Mouse (Mus musculus) gastrocnemius, postnatal 14 days (tissue): ENCODE data around the gene Cisd1. TPM values are rescaled to one million over a fixed set of nuclear protein-coding genes. Genes with fewer than 3 reads are reported as not detected.
"Not testable (repeated sequence)": the region's sequence is repeated elsewhere in the genome, so short reads cannot be mapped to it uniquely, and the experiment has no call there.

Experiments used
- DNase-seq: peaks from one replicate; pipeline ENCODE4 v3.0.0; 2021; ENCODE audit warnings: mixed read lengths
- intact Hi-C: fragments of 180-260 bp; cut with DNase I; formaldehyde crosslinking; loops from one replicate; pipeline ENCODE4 v1.15.1; 2025; ENCODE audit warnings: low total_unique reads
- long read RNA-seq, 2 experiments: library from polyadenylated mRNA; stranded (forward); transcript quantifications; one replicate each; pipeline ENCODE4 v2.0.0; 2021
- total RNA-seq, 2 experiments: library from RNA; stranded (reverse); gene quantifications; 2 replicates each; pipeline ENCODE4 v1.2.3; 2021

The Cisd1 gene
- total RNA-seq, result 100 to 1,000 TPM; 130 to 134 TPM
- long read RNA-seq, experiment 1, transcript Cisd1-201 (3 exons, 1,084 nt), result major isoform, 198 of 206 reads
- long read RNA-seq, experiment 1, partial matches to known transcripts, result 4 of 206 reads
- long read RNA-seq, experiment 1, other reads (novel, unspliced or antisense), result 4 of 206 reads
- long read RNA-seq, experiment 2, transcript Cisd1-201 (3 exons, 1,084 nt), result major isoform, 233 of 241 reads
- long read RNA-seq, experiment 2, partial matches to known transcripts, result 6 of 241 reads
- long read RNA-seq, experiment 2, other reads (novel, unspliced or antisense), result 2 of 241 reads

GRCm38 (mm10) chr10:71344579-71345143 lies at the start of gene Cisd1:
Cisd1 (minus strand) TSS chr10:71344954.
- intact Hi-C loops, result no loop called here
- DNase-seq, result peak; percentile 95

- DNase-seq, result no peak
- intact Hi-C loops, result no loop called here
Measured at GRCm38 (mm10) chr10:71389311-71389710, 44.6 kb upstream of the Cisd1 start.

GRCm38 (mm10) chr10:71384159-71385044 lies 39.6 kb upstream of the Cisd1 start:
- intact Hi-C loops, result no loop called here
- DNase-seq, result no peak

- DNase-seq, intact Hi-C loops: not testable (repeated sequence)
Measured at GRCm38 (mm10) chr10:71383552-71383924, 38.8 kb upstream of the Cisd1 start.

- DNase-seq, result no peak
- intact Hi-C loops, result no loop called here
Measured at GRCm38 (mm10) chr10:71382858-71383551, 38.3 kb upstream of the Cisd1 start.

- DNase-seq, result no peak
- intact Hi-C loops, result no loop called here
Measured at GRCm38 (mm10) chr10:71382109-71382508, 37.4 kb upstream of the Cisd1 start.

GRCm38 (mm10) chr10:71381471-71382033 lies 36.8 kb upstream of the Cisd1 start:
- DNase-seq, result no peak
- intact Hi-C loops, result no loop called here

- intact Hi-C loops, result no loop called here
Measured at GRCm38 (mm10) chr10:71380406-71380805, 35.7 kb upstream of the Cisd1 start.

GRCm38 (mm10) chr10:71376014-71376413 lies 31.3 kb upstream of the Cisd1 start:
- DNase-seq, result no peak
- intact Hi-C loops, result no loop called here

More at GRCm38 (mm10) chr10:71380406-71380805, 35.7 kb upstream of the Cisd1 start:
- DNase-seq, result no peak

GRCm38 (mm10) chr10:71373706-71374105 lies 29.0 kb upstream of the Cisd1 start:
- no peak for DNase-seq
- intact Hi-C loops, result no loop called here

- no peak for DNase-seq
- intact Hi-C loops, result no loop called here
Measured at GRCm38 (mm10) chr10:71371881-71372280, 27.1 kb upstream of the Cisd1 start.

GRCm38 (mm10) chr10:71369466-71369865 lies 24.7 kb upstream of the Cisd1 start:
- DNase-seq, result no peak
- intact Hi-C loops, result no loop called here

GRCm38 (mm10) chr10:71368128-71368940 lies 23.6 kb upstream of the Cisd1 start:
- intact Hi-C loops, result no loop called here
- DNase-seq, result no peak

GRCm38 (mm10) chr10:71363858-71364257 lies 19.1 kb upstream of the Cisd1 start:
- DNase-seq, result no peak
- intact Hi-C loops, result no loop called here

- DNase-seq, result no peak
- intact Hi-C loops, result no loop called here
Measured at GRCm38 (mm10) chr10:71363440-71363839, 18.7 kb upstream of the Cisd1 start.

GRCm38 (mm10) chr10:71361836-71362562 lies 17.2 kb upstream of the Cisd1 start:
- intact Hi-C loops, result no loop called here
- DNase-seq, result no peak

- no peak for DNase-seq
- intact Hi-C loops, result no loop called here
Measured at GRCm38 (mm10) chr10:71361044-71361443, 16.3 kb upstream of the Cisd1 start.

GRCm38 (mm10) chr10:71354947-71355346 lies 10.2 kb upstream of the Cisd1 start:
- no peak for DNase-seq
- intact Hi-C loops, result no loop called here
